Mouse (Mus musculus) C2C12 (cell line): Measurements from ENCODE around the gene March10. TPM values are rescaled to one million over a fixed set of nuclear protein-coding genes. Genes with fewer than 3 reads are reported as not detected.

ENCODE experiments used
- H3K27me3 ChIP-seq: one replicate; pipeline ENCODE4 v1.6.1; 2011; ENCODE audit not compliant: control insufficient read depth, insufficient read depth, insufficient read length
- H3K36me3 ChIP-seq: one replicate; pipeline ENCODE4 v1.6.1; 2011; ENCODE audit not compliant: control insufficient read depth, insufficient read depth
- H3K4me3 ChIP-seq: one replicate; pipeline ENCODE4 v1.5.1; 2011; ENCODE audit warnings: mild to moderate bottlenecking, control low read depth; ENCODE audit not compliant: poor library complexity, insufficient read depth, severe bottlenecking
- H3K79me2 ChIP-seq: one replicate; pipeline ENCODE4 v1.6.1; 2011; ENCODE audit not compliant: control insufficient read depth, insufficient read depth
- H3K79me3 ChIP-seq: one replicate; pipeline ENCODE4 v1.6.1; 2011; ENCODE audit warnings: low read depth, control low read depth
- H3ac ChIP-seq: one replicate; pipeline ENCODE3; 2011; ENCODE audit warnings: low read depth; ENCODE audit not compliant: control insufficient read depth, insufficient read length
- CEBPB ChIP-seq: IDR thresholded peaks from one replicate; pipeline ENCODE4 v1.6.1; 2011; ENCODE audit warnings: low read depth, mild to moderate bottlenecking, control low read depth, moderate library complexity
- CTCF ChIP-seq: IDR thresholded peaks from one replicate; pipeline ENCODE4 v1.5.1; 2011; ENCODE audit not compliant: control insufficient read depth, insufficient read depth, insufficient read length
- FOSL1 ChIP-seq: IDR thresholded peaks from one replicate; pipeline ENCODE4 v1.8.0; 2011; ENCODE audit warnings: mild to moderate bottlenecking, low read length; ENCODE audit not compliant: poor library complexity, insufficient read depth, severe bottlenecking
- MAX ChIP-seq: IDR thresholded peaks from one replicate; pipeline ENCODE4 v1.6.1; 2011; ENCODE audit warnings: mild to moderate bottlenecking, control low read depth
- MYOD1 ChIP-seq: IDR thresholded peaks from one replicate; pipeline ENCODE4 v1.6.1; 2011; ENCODE audit warnings: low read depth; ENCODE audit not compliant: control insufficient read depth, insufficient read length
- MYOG ChIP-seq: IDR thresholded peaks from one replicate; pipeline ENCODE4 v1.6.1; 2011; ENCODE audit not compliant: control insufficient read depth, insufficient read length; ENCODE audit errors: extremely low read depth
- USF1 ChIP-seq: IDR thresholded peaks from one replicate; pipeline ENCODE4 v1.6.1; 2011; ENCODE audit warnings: low read depth, mild to moderate bottlenecking, control low read depth, moderate library complexity
- polyA plus RNA-seq: library from polyadenylated mRNA; unstranded; fragments of >200 nt; fragmentation: generic; extraction: Trizol; gene quantifications from one replicate; pipeline ENCODE4 v1.2.1, GENCODE M21; 2012; ENCODE audit warnings: missing spikeins

Gene March10
- polyA plus RNA-seq, 1 experiment: 0.09 TPM

GRCm38 (mm10) chr11:105495591-105496270 is 39.2 kb upstream of the March10 start:
- no peaks in the 10 kb centered on the region for H3K79me3 ChIP-seq
- H3ac ChIP-seq: no peak overlapping the region
- no peak for TF ChIP-seq CEBPB
- no peak for TF ChIP-seq MAX
- no peak for TF ChIP-seq MYOG
- no peak for TF ChIP-seq CTCF
- no peak for TF ChIP-seq MYOD1
- TF ChIP-seq FOSL1: no peak
- TF ChIP-seq USF1: no peak
- H3K36me3 ChIP-seq: no peaks in the 10 kb centered on the region
- H3K79me2 ChIP-seq: no peaks in the 10 kb centered on the region
- no peaks in the 10 kb centered on the region for H3K27me3 ChIP-seq
- H3K4me3 ChIP-seq: no peak overlapping the region

GRCm38 (mm10) chr11:105494786-105495369 is 38.3 kb upstream of the March10 start:
- Histone ChIP-seq H3K36me3 (no peaks in the 10 kb centered on the region), H3ac (no peak overlapping the region), H3K27me3 (no peaks in the 10 kb centered on the region), H3K79me3 (no peaks in the 10 kb centered on the region), H3K4me3 (no peak overlapping the region), H3K79me2 (no peaks in the 10 kb centered on the region)
- TF ChIP-seq MYOD1: no peak
- TF ChIP-seq CTCF: no peak
- TF ChIP-seq MAX: no peak
- TF ChIP-seq MYOG: no peak
- TF ChIP-seq USF1: no peak
- TF ChIP-seq FOSL1: no peak
- no peak for TF ChIP-seq CEBPB

GRCm38 (mm10) chr11:105492392-105492791 is 35.9 kb upstream of the March10 start:
- no peak overlapping the region for H3ac ChIP-seq
- no peaks in the 10 kb centered on the region for H3K79me2 ChIP-seq
- no peaks in the 10 kb centered on the region for H3K79me3 ChIP-seq
- H3K27me3 ChIP-seq: no peaks in the 10 kb centered on the region
- H3K36me3 ChIP-seq: no peaks in the 10 kb centered on the region
- no peak for TF ChIP-seq FOSL1
- TF ChIP-seq CTCF: no peak
- no peak for TF ChIP-seq USF1
- TF ChIP-seq MAX: no peak
- no peak for TF ChIP-seq MYOG
- TF ChIP-seq CEBPB: no peak
- TF ChIP-seq MYOD1: no peak
- H3K4me3 ChIP-seq: no peak overlapping the region

GRCm38 (mm10) chr11:105490971-105491370 is 34.4 kb upstream of the March10 start:
- no peak overlapping the region for H3K4me3 ChIP-seq
- no peak for TF ChIP-seq FOSL1
- TF ChIP-seq MYOD1: no peak
- no peak for TF ChIP-seq MAX
- no peak for TF ChIP-seq CEBPB
- TF ChIP-seq CTCF: no peak
- TF ChIP-seq USF1: no peak
- TF ChIP-seq MYOG: no peak
- H3ac ChIP-seq: no peak overlapping the region
- H3K79me3 ChIP-seq: no peaks in the 10 kb centered on the region
- no peaks in the 10 kb centered on the region for H3K79me2 ChIP-seq
- H3K36me3 ChIP-seq: no peaks in the 10 kb centered on the region
- H3K27me3 ChIP-seq: no peaks in the 10 kb centered on the region

- H3K4me3 ChIP-seq: no peak overlapping the region
- H3ac ChIP-seq: no peak overlapping the region
- no peaks in the 10 kb centered on the region for H3K36me3 ChIP-seq
- H3K27me3 ChIP-seq: no peaks in the 10 kb centered on the region
- TF ChIP-seq FOSL1 (no peak), MYOG (no peak), CTCF (no peak), MYOD1 (no peak), CEBPB (no peak), MAX (no peak), USF1 (no peak)
- no peaks in the 10 kb centered on the region for H3K79me3 ChIP-seq
- no peaks in the 10 kb centered on the region for H3K79me2 ChIP-seq
Observed at GRCm38 (mm10) chr11:105485412-105485811, 28.9 kb upstream of the March10 start.

GRCm38 (mm10) chr11:105484993-105485392 is 28.5 kb upstream of the March10 start:
- no peaks in the 10 kb centered on the region for H3K36me3 ChIP-seq

More at GRCm38 (mm10) chr11:105484993-105485392, 28.5 kb upstream of the March10 start:
- Histone ChIP-seq H3K79me2 (no peaks in the 10 kb centered on the region), H3K79me3 (no peaks in the 10 kb centered on the region), H3ac (no peak overlapping the region), H3K4me3 (no peak overlapping the region), H3K27me3 (no peaks in the 10 kb centered on the region)
- TF ChIP-seq MAX (no peak), CTCF (no peak), USF1 (no peak), MYOG (no peak), MYOD1 (no peak), FOSL1 (no peak), CEBPB (no peak)
